Mouse (Mus musculus): ENCODE measurements around the gene Grhpr. TPM values are rescaled to one million over a fixed set of nuclear protein-coding genes. Genes with fewer than 3 reads are reported as not detected.
"Not testable (repeated sequence)": the region's sequence is repeated elsewhere in the genome, so short reads cannot be mapped to it uniquely, and the experiment has no call there.

Grhpr gene
- polyA plus RNA-seq, 1 experiment: 3.9 TPM

DNA sequence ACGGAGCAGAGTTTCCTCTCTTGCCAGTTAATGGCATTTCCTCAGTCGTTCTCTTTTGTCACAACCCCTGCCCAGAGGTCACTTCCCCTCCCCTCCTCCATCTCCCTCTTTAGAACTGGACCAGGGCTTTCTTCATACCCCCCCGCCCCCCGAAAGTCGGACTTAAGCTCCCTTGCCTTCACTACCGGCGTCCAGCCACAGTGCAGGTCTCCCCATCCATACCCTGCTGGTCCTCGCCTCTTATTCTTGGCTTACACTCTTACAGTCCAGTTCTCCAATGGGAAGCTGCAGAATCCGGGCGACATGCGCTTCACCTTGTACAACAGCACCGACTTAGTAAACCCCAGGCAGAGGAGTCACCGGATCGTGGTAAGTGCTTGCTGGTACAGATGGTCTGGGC is 37.8 kb downstream of the Grhpr start:
- H3K4me3 ChIP-seq (replicated peaks): peak overlapping the region; percentile 83

GRCm38 (mm10) chr4:45026459-45026858 is 45.3 kb downstream of the Grhpr start:
- Histone ChIP-seq H3K4me3 (replicated peaks) (no peak overlapping the region), H3K27me3 (ENCODE audit: control insufficient read depth) (no peaks in the 10 kb centered on the region), H3K36me3 (ENCODE audit: control insufficient read depth) (peaks cover 68% of the 10 kb centered on the region), H3K9me3 (ENCODE audit: control insufficient read depth, low read length) (no peaks in the 10 kb centered on the region), H3K4me1 (ENCODE audit: control insufficient read depth) (no peaks in the 10 kb centered on the region)
- TF ChIP-seq GATA1 (IDR thresholded peaks at IDR 0.05; ENCODE audit: low read length) (no peak), TAL1 (IDR thresholded peaks at IDR 0.05; ENCODE audit: low read length) (no peak)

More for the DNA sequence above, 37.8 kb downstream of the Grhpr start:
- no peak for TF ChIP-seq TAL1 (IDR thresholded peaks at IDR 0.05; ENCODE audit: low read length)
- TF ChIP-seq GATA1 (IDR thresholded peaks at IDR 0.05; ENCODE audit: low read length): no peak
- H3K4me1 ChIP-seq (ENCODE audit: control insufficient read depth): peaks cover 41% of the 10 kb centered on the region
- H3K9me3 ChIP-seq (ENCODE audit: control insufficient read depth, low read length): no peaks in the 10 kb centered on the region
- peaks cover 6% of the 10 kb centered on the region for H3K36me3 ChIP-seq (ENCODE audit: control insufficient read depth)
- no peaks in the 10 kb centered on the region for H3K27me3 ChIP-seq (ENCODE audit: control insufficient read depth)

DNA sequence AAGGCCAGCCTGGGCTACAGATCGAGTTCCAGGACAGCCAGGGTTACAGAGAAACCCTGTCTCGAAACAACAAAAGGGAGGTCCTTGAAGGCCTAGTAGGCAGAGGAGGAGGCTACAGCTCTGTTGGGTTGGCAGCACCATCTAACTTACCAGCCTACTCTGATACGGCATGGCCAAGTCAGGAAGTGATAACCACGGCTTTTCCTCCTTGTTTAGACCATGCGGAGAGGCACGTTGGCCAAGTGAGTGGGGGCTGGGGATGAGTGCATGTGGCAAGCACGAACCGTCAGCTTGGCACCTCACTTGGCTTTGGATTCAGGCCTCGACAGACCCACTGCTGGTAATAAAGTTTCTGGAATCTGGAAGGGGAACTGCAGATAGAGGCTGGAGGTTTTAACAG is 51.4 kb downstream of the Grhpr start:
- Histone ChIP-seq H3K4me1 (ENCODE audit: control insufficient read depth) (no peaks in the 10 kb centered on the region), H3K36me3 (ENCODE audit: control insufficient read depth) (peaks cover 90% of the 10 kb centered on the region), H3K4me3 (replicated peaks) (no peak overlapping the region), H3K27me3 (ENCODE audit: control insufficient read depth) (no peaks in the 10 kb centered on the region), H3K9me3 (ENCODE audit: control insufficient read depth, low read length) (no peaks in the 10 kb centered on the region)
- TF ChIP-seq GATA1 (IDR thresholded peaks at IDR 0.05; ENCODE audit: low read length) (no peak), TAL1 (IDR thresholded peaks at IDR 0.05; ENCODE audit: low read length) (no peak)

GRCm38 (mm10) chr4:45034693-45035628 is 53.8 kb downstream of the Grhpr start:
- Histone ChIP-seq H3K4me1 (ENCODE audit: control insufficient read depth) (no peaks in the 10 kb centered on the region), H3K27me3 (ENCODE audit: control insufficient read depth) (no peaks in the 10 kb centered on the region), H3K4me3 (replicated peaks) (no peak overlapping the region), H3K9me3 (ENCODE audit: control insufficient read depth, low read length) (no peaks in the 10 kb centered on the region), H3K36me3 (ENCODE audit: control insufficient read depth) (peaks cover 72% of the 10 kb centered on the region)
- TF ChIP-seq TAL1 (IDR thresholded peaks at IDR 0.05; ENCODE audit: low read length) (no peak), GATA1 (IDR thresholded peaks at IDR 0.05; ENCODE audit: low read length) (no peak)

- Histone ChIP-seq H3K9me3 (ENCODE audit: control insufficient read depth, low read length) (no peaks in the 10 kb centered on the region), H3K27me3 (ENCODE audit: control insufficient read depth) (no peaks in the 10 kb centered on the region), H3K4me1 (ENCODE audit: control insufficient read depth) (no peaks in the 10 kb centered on the region), H3K4me3 (replicated peaks) (no peak overlapping the region), H3K36me3 (ENCODE audit: control insufficient read depth) (peaks cover 71% of the 10 kb centered on the region)
- TF ChIP-seq GATA1 (IDR thresholded peaks at IDR 0.05; ENCODE audit: low read length) (no peak), TAL1 (IDR thresholded peaks at IDR 0.05; ENCODE audit: low read length) (no peak)
Measured at GRCm38 (mm10) chr4:45036048-45036447, 54.9 kb downstream of the Grhpr start.

GRCm38 (mm10) chr4:45036571-45036970 is 55.4 kb downstream of the Grhpr start:
- Histone ChIP-seq H3K27me3 (ENCODE audit: control insufficient read depth) (no peaks in the 10 kb centered on the region), H3K4me1 (ENCODE audit: control insufficient read depth) (no peaks in the 10 kb centered on the region), H3K36me3 (ENCODE audit: control insufficient read depth) (peaks cover 71% of the 10 kb centered on the region), H3K9me3 (ENCODE audit: control insufficient read depth, low read length) (no peaks in the 10 kb centered on the region), H3K4me3 (replicated peaks) (no peak overlapping the region)
- TF ChIP-seq GATA1 (IDR thresholded peaks at IDR 0.05; ENCODE audit: low read length) (no peak), TAL1 (IDR thresholded peaks at IDR 0.05; ENCODE audit: low read length) (no peak)

GRCm38 (mm10) chr4:45037455-45038410 is 56.5 kb downstream of the Grhpr start:
- H3K4me3 ChIP-seq (replicated peaks): no peak overlapping the region

DNA sequence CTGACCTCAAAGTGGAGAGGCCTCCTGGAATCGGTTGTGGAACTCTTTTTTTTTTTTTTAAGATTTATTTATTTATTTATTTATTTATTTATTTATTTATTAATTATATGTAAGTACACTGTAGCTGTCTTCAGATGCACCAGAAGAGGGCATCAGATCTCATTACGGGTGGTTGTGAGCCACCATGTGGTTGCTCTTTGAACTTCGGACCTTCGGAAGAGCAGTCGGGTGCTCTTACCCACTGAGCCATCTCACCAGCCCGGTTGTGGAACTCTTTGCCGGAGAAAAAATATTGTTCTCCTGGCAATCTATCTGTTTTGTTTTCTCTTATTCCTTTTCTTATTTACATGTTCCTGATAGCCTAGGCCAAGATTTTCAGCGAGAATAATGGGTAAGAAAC is 57.7 kb downstream of the Grhpr start:
- H3K4me1 ChIP-seq (ENCODE audit: control insufficient read depth); H3K9me3 ChIP-seq (ENCODE audit: control insufficient read depth, low read length); H3K27me3 ChIP-seq (ENCODE audit: control insufficient read depth); H3K4me3 ChIP-seq (replicated peaks): not testable (repeated sequence)
- peaks cover 66% of the 10 kb centered on the region for H3K36me3 ChIP-seq (ENCODE audit: control insufficient read depth)

More at GRCm38 (mm10) chr4:45037455-45038410, 56.5 kb downstream of the Grhpr start:
- H3K27me3 ChIP-seq (ENCODE audit: control insufficient read depth): no peaks in the 10 kb centered on the region
- H3K4me1 ChIP-seq (ENCODE audit: control insufficient read depth): no peaks in the 10 kb centered on the region
- H3K36me3 ChIP-seq (ENCODE audit: control insufficient read depth): peaks cover 65% of the 10 kb centered on the region
- TF ChIP-seq TAL1 (IDR thresholded peaks at IDR 0.05; ENCODE audit: low read length): no peak
- H3K9me3 ChIP-seq (ENCODE audit: control insufficient read depth, low read length): no peaks in the 10 kb centered on the region

DNA sequence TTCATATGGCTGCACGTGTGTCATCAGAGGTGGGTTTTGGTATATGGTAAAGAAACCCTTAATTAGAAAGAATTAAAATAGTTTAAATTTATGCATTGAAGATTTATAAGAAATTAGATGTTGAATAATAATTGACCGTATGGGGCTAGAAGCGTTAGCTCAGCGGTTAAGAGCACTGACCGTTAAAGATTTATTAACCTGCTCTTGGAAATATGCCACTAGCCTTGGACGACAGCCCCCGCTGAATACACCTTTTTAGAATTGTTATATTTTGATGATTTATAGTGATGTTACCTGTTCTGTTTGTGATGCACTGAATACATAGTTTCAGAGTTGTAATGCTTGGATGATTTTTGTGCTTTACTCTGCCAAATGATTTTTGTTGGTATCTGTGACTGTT is 58.4 kb downstream of the Grhpr start:
- not testable (repeated sequence) for H3K27me3 ChIP-seq (ENCODE audit: control insufficient read depth); H3K4me1 ChIP-seq (ENCODE audit: control insufficient read depth); H3K9me3 ChIP-seq (ENCODE audit: control insufficient read depth, low read length); H3K4me3 ChIP-seq (replicated peaks)
- peaks cover 67% of the 10 kb centered on the region for H3K36me3 ChIP-seq (ENCODE audit: control insufficient read depth)

Other genes starting within 250 kb of the Grhpr start
- gene Zcchc7, start 225.5 kb upstream of the Grhpr start, polyA plus RNA-seq (2012): 0.76 and 0.90 TPM in 2 replicates
- gene Zbtb5, start 31.0 kb downstream of the Grhpr start, polyA plus RNA-seq (2012): 0.09 and 0.11 TPM in 2 replicates
- 0.02 and 0.31 TPM in 2 replicates for gene Polr1e, start 37.2 kb downstream of the Grhpr start, polyA plus RNA-seq (2012)
- gene Fbxo10, start 103.2 kb downstream of the Grhpr start, polyA plus RNA-seq (2012): 0.60 and 0.71 TPM in 2 replicates
- 1.9 and 3.5 TPM in 2 replicates for gene Tomm5, start 126.7 kb downstream of the Grhpr start, polyA plus RNA-seq (2012)
- 0.01 TPM in 1 of 2 replicates, not detected in the other for gene Frmpd1, start 203.5 kb downstream of the Grhpr start, polyA plus RNA-seq (2012)